Mouse (Mus musculus) mouse trophoblast stem cell (cell line): ENCODE data around the gene Smarca1.

Experiments
- in situ Hi-C, 2 experiments: fragments of 300-500 bp; cut with MseI, MboI; formaldehyde crosslinking; loops; 2 replicates in 1 of 2; 3 replicates in 1 of 2; pipeline ENCODE4 v1.15.1; 2025

Gene Smarca1

DNA sequence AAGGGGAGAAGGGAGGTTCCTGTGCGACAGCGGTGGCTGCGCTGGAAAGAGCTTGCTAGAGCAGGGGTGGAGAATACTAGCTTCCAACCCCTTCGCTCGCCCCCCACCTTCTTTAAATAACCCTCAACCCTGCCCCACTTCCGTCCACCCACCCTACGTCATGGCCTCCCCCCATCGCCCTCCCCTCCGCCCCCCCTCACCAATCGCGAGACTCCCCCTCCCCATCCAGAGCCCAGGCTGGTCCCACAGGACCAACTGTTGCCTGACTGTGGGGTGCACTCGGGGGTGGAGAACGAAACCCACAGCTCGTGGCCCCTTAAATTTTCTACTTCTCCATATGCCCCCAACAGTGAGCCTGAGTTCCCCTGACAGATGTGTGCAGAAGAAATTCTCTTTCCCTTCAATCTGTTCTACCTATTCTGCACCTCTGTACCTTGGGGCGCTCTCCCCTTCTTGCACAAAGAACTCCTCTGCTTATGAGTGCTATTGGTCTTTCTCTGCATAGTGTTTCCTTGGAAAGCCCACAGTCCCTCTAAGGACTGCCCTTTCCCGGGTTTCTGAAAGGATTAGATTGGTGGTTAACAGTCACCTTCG, at the start of gene Smarca1:
Gene Smarca1 (minus strand): TSS at position 544 of the 594 bp plus-strand sequence.
- in situ Hi-C loops = no loop called here

DNA sequence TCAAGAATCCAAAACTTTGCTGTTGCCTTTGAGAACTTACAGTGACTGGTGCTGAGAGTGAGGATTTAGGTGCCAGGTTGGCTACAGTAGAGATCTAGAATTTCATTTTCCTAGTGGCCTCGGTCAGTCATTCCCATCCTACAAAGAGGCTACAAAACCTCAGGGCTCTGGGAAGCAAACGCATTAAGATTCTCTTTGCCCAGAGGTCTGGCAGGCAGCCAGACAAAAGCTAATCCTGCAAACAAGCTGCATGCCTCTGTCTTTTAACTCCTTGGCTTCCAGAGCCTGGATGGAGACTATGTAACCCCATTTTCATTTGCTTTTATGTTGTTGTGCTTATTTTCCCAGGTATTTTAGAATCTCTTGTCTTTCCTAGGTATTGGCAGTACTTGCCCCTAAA, 45.0 kb upstream of the Smarca1 start:
- in situ Hi-C loops = no loop called here

DNA sequence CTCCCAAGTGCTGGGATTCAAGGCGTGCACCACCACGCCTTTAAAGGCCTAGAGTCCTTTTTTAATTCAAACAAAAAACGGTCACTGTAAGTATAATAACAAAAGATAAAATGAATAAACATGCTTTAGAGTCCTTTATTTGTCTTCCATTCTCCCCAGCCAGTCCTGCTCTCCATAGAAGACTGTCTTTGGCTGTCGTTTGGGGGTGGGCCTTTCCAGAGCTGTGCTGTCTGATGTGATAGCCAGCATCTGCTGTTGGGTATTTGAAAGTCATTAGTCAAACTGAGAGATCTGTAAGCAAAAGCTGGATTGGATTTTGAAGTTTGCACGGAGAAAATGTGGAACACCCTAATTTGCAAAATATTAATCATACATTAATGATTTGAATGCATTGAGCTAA, 44.1 kb upstream of the Smarca1 start:
- in situ Hi-C loops = no loop called here

DNA sequence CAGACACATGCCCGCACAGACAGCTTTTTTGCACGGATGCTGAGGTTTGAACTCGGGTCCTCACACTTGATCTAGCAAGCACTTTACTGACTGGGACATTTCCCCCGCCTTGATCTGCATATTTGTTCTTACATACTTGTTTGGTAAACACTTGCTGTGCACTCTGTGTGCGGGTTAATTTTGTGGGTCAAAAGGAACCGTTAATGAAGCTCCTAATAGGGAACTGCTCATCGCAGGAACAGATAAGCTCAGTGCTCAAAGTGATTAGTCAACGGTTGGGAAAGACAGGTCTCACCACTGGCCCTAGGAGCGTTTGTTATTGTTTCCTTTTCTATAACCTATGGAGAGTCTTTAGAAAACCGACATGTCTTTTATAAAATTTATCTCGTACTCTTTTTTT, 41.6 kb upstream of the Smarca1 start:
- in situ Hi-C loops = no loop called here

DNA sequence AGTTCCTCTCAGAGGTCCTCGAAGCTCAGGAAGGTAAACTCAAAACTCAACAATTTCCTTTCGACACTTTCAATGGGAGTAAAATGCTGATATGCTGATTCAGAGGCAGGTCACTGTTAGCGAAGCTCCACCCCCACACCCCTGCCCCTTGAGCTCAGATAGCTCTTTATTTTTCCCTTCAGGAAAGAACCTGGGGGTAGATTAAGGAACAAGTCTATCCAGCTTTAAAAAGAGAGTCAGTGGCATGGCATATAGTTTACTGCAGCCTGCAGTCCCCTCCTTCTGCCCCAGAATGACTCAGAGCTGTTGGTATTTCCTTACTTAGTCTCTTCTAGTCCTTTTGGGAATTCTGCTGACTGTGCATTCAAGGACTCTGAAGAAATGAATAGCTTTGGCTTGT, 37.7 kb upstream of the Smarca1 start:
- in situ Hi-C loops = no loop called here

DNA sequence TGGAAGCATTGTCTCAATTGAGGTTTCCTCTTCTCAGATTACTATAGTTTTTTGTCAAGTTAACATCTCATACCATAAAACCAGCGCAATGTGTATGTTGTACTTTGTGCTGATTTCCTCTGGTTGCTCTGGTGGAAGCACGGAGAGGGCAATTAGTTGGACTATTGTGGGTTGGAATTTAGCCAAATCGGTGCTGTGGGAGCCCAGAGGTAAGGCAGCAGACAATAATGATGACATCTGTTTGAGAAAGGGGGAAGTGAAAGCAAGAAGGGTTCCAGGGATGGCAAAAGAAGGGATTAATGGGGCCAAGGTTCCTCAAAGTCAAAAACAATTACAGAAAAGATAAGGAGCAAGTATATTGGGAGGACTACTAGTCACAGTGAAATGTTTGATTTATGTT, 35.2 kb upstream of the Smarca1 start:
- in situ Hi-C loops = no loop called here

DNA sequence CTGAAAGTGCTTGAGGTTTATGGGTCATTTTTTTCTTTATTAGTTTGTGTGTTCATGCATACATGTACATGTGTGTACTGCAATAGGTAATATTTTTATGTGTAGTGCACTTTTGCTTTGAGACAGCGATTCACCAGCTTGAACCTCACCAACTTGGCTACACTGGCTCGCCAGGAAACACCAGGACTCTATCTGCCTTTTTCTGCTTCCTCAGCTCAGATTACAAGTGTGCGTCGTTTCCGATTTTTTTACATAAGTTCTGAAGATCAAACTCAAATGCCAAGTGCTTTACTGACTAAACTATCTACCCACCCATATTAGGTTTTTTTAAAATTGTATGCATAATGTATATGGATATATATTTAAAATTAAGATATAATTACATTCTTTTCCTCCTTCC, 27.8 kb upstream of the Smarca1 start:
- in situ Hi-C loops = no loop called here

DNA sequence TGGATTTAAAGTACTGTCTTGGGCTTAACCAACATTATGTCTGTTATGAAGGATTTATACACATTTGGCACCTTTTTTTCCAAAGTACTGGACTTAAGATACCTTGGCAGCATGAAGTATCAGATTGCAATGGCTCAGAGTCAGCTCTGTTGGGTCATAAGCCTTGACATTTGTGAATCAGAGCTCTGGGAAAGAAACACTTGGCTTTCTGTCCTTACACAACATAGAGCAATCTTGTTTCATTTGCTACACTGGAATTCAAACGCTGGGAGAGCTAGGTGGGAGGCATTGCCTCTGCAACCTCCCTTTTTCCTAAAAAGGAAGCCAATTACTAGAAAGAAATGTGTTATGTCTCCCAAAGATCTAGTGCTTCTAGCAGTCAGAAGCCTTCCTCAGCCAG, 24.1 kb upstream of the Smarca1 start:
- in situ Hi-C loops = no loop called here

DNA sequence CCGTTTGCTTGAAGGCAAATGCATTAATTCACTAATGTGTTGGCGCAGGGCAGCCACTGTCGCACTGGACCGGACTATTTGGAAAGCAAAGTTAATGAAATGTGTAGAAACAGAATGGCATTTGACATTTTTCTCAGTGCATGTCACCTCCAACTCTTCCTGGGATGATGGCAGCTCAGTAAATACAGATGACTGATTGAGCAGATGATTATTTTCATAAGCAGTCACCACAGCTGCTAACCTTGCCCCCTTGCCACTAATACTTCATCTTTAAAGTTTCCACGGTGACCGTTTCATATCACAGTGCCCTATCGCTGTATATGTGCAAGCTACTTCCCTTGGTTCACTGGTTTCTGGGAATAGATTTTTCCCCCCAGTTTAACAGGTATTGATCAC, 20.8 kb upstream of the Smarca1 start:
- in situ Hi-C loops = no loop called here

DNA sequence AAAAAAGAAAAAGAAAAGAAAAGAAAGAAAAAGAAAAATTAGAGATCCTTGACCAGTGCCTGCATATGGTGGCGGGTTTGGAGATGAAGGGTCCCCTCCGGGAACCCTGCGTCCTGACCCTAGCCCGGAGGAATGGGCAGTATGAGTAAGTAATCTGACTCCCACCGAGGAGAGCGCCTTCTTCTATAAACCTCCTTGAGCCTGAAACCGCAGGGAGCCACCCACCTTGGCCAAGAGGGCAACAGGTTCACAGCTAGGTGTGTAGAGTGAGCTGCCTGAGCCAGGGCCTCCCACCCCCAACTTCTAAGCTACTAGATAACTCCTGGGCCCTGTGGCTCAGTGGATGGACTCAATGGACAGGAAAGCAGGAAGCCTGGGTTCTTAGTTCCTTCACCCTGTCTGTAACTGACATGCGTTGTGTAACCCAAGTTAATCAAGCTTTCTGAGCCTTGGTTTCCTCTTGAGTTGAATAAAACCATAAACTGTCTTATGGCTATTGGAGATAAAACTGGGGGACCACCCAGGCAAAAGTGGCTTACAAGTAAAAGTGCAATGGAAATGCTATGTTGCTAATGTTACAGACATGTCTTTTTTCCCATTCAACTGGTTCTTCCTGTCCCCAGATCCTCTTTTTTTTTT, 20.2 kb upstream of the Smarca1 start:
- in situ Hi-C loops = no loop called here

DNA sequence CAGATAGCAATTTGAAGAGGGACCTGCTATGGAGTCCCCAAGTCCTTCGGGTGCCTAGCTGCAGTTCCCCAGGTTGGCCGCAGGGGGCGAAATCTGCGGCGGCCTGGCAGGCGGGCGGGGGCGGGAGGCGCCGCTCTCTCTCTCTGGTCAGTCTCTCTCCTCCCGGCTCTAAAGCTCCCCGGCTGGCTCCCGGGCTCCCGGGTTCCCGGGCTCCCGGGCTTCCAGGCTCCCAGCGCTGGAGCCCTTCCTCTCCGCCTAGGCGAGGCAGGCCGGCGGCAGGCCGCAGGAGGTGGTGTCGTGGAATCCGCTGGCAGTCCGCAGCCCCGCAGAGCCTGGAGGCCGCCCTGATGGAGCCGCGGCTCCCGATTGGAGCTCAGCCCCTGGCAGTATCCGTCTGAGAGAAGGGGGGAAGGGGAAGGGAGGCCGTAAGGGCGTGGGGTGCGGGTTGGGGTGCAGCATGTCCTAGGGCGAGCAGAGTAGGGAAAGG, 19.6 kb upstream of the Smarca1 start, which contains the start of gene Ocrl:
Gene Ocrl (plus strand): TSS at position 82 of the 487 bp plus-strand sequence.
- in situ Hi-C loops = no loop called here

DNA sequence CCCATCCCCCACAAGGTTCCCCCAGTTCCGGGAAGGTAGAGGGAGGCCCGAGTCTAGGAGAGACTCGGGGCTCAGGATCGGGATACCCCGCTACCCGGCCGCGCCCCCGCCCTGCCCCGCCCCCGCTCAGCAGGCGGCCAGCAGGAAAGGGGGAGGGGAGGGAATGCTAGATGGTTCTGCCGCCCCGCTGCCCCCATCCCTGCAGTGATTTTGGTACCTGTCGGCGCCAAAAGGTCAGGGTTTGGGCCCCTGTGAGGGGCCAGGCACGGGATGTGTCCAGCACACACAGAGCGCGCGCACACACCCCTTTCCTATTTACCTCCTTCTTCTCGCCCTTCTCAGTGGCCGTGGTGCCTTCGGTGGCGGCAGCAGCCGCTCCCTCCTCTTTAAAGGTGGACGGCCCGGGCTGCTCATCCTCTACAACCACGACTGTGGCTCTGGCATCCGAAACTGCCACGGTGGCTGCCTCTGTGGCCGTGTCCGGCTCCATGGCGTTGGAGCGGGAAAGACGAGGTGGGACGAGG, 805 bp downstream of the Smarca1 start:
- in situ Hi-C loops = no loop called here

DNA sequence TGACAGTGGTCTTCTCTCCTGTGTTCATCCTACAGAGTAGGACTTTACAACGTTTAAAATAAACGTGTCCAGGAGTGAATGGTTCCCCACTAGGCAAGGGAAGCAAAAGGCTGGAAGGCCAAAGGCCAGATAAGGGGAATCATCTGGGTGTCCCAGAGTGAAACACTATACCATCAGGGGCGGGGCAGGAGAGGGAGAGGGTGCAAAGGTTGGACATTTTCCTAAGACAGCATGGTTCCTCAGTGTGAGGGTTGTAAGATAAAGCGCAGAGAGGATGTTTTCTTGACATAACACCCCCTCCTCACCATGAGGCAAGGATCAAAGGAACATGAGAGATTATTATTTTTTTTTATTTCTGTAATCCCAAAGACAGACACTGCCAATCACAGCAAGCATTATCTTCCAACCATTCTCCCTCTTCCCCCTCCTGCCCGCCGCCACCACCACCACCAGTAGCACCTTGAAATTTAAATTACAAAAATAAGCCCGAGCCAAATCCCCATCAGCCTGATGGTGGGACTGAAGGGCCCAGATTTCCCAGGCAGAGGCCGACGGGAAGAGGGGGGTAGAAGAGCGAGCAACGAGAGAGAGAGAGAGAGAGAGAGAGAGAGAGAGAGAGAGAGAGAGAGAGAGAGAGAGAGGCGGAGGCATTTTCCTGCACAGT, 1.4 kb downstream of the Smarca1 start:
- in situ Hi-C loops = no loop called here

DNA sequence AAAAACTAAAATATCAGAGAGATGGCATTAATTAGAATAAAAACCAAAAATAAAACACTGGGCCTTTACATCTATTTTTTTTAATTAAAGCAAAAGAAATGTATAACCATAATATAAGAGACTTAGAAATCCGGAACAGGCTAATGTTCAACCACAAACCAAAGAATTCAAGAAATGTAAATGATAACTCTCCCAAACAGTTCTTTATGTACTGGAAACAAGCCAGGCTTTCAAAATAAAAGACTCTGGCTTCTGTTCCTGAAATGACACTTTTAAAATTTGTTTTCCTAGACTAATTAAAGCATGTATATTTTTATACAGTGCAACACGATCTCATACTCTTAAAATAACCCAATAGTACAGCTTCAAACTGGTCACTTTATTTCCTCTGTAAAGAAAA, 5.4 kb downstream of the Smarca1 start:
- in situ Hi-C loops = no loop called here

DNA sequence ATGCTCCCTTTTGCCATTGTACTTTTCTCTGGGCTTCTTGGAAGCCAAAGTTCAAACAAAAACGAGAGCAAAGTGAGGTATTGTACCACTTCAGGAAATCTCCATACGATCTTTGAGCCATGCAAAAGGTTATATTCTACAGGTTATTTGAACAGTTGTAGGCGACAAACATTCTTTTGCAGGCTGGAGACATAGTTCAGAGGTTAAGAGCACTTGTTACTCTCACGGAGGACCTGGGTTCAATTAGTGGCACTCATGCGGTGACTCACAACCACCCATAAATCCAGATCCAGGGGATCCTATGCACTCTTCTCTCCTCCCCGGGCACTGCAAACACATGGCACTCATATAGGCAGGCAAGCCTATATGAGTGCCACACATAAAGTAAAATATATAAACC, 10.0 kb downstream of the Smarca1 start:
- in situ Hi-C loops = no loop called here

DNA sequence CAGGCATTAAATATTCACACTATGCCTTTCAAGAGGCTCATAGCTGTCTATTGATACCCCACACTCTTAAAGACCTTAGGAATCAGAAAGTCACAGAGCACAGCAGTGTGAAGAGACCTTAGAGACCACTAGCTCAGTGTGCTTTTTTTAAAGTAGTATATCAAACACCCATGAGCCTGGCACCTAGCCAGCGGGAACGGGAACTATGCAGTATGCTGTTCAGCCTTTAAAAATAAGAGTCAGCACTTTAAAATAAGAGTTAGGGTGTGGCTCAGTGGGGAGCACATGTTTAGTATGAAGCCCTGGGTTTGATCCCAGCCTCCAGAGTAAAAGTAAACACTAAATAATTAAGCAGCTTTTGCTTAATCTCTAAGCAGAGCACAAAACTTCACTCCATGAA, 12.7 kb downstream of the Smarca1 start:
- in situ Hi-C loops = no loop called here

DNA sequence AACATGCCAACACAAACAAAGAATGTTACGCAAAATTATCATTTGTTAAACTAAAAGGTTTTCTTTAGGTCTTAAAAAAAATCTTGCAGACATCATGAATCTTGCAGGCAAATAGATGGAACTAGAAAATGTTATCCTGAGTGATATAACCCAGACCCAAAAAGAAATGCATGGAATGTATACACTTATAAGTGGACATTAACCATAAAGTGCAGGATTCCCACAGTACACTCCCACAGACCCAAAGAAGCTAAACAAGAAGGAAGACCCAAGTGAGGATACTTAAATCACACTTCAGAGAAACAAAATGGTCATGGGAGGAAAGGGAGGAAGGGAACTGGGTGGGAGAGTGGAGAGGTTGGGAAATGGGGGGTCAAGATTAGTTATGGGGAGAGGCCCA, 34.2 kb downstream of the Smarca1 start:
- in situ Hi-C loops = no loop called here

DNA sequence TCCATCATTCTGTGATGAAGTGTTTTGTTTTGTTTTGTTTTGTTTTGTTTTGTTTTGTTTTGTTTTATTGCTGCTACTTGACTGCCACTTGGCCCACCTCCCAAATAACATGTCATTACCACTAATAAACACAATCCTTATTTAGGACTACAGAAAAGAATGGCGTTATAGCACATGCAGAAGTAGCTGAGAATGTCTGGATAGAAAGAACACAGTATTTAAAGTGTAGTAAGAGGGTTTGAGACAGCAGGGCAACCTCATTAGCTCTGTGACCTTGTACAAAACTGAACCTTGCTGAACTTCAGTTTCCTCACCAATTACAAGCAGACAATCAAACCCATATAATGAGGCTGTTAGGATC, 57.0 kb downstream of the Smarca1 start:
- in situ Hi-C loops = no loop called here

DNA sequence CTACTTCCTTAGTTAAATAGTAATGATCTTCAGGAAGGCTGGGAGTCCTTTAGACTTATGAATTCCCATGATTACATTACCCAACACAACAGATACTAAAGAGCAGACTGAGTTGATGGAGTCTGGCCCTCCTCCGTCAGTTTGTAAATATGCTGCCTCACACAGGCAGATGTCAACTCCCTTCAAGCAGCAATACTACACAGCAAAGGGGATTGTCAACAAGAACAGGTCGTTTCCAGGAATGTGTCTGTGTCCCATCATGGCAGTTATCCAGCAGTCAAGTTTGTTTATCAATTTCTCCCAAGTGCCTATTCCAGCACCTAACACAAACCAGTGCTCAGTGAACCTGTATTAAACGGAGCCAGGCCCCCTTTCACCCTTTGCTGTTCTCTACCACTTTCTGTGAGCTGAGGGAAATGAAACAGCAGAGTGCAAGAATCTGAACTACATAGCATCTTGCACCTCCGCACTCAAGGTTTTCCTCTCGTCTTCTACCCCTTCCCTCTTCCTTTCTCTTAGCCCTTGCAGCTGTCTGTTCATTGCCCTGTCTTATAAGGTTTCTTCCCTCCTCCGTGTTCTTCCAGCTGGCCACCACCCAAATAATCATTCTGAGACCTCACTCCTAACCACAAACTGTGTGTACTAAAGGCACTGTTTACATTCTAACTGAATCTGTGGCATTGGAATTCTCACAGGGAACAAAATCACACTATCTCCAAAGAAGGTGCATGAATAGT, 57.5 kb downstream of the Smarca1 start:
- in situ Hi-C loops = no loop called here

DNA sequence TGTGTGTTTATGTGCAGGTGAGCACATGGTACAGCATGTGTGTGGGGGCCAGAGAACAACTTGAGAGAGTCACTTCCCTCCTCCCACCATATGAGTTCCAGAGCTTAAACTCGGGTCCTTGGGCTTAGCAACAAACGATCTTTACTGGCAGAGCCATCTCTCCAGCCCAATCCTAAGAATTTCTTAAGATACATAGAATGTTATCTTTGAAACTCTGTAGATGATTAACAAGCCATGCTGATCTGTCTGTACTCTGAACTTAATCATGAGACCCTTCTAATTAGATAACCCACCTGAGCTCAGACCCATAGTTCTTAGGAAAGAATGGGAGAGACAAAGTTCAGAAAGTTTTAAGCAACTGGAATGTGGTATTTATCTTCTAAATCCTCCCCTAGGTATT, 59.3 kb downstream of the Smarca1 start:
- in situ Hi-C loops = no loop called here

DNA sequence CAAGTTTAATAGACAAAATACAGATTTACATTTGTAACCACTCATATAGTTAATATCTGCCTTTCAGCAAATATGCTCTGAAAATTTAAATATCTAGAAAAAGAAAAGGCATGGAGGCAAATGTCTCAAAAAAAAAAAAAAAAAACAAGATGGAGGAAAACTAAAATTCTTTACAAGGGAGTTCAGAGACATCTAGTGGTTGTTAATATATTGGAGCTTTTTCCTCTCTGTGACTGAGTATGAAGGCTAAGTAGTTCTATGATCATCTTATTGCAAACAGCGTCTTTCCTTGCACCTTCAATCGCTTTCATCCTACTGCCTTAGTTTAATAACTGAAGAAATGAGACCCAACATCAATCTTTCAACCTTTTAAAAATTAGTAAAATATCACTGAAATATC, 72.2 kb downstream of the Smarca1 start:
- in situ Hi-C loops = no loop called here

DNA sequence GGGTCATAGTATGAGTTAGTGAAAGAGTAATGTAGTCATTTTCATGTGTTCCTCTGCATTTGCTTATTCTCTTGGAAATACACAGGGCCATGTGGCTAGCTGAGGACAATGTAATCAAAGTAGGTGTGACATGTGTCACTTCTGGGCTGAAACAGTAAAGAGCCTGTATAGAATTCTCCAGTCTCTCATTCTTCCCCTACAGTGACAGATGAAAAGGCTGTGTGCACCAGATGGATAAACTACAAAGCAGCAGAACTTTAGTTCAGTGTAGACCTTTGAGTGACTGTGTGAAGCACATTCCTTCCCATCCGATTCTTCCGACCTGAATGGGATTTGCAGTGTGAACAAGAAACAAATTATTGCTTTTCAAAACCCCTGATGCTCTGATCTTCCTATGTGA, 84.1 kb downstream of the Smarca1 start:
- in situ Hi-C loops = no loop called here
